Mouse (Mus musculus) yolk sac, embryonic 10.5 days (tissue): Measurements from ENCODE around the gene Olfr771.
"Not testable (repeated sequence)": the region's sequence is repeated elsewhere in the genome, so short reads cannot be mapped to it uniquely, and the experiment has no call there.

Source experiments
- DNase-seq: peaks from one replicate; pipeline ENCODE4 v3.0.0-alpha.2; 2017; ENCODE audit warnings: low spot score

Olfr771 gene

GRCm38 (mm10) chr10:129164651-129165050 is at the start of gene Olfr771:
Olfr771 (minus strand) TSS chr10:129164751.
- DNase-seq: no peak

- DNase-seq: not testable (repeated sequence)
Measured at GRCm38 (mm10) chr10:129187319-129187718, 22.8 kb upstream of the Olfr771 start, which contains the start of gene Olfr773. Olfr773 (minus strand) TSS chr10:129187419.

- not testable (repeated sequence) for DNase-seq
Measured at GRCm38 (mm10) chr10:129177821-129178220, 13.3 kb upstream of the Olfr771 start, which contains the start of gene Olfr772. Olfr772 (minus strand) TSS chr10:129177921.

- no peak for DNase-seq
Measured at GRCm38 (mm10) chr10:129138898-129139297, 25.7 kb downstream of the Olfr771 start, which contains the start of gene Olfr770. Olfr770 (minus strand) TSS chr10:129138998.

GRCm38 (mm10) chr10:129117761-129118160 is 46.8 kb downstream of the Olfr771 start, which contains the start of gene Olfr769:
Olfr769 (minus strand) TSS chr10:129117861.
- no peak for DNase-seq

GRCm38 (mm10) chr10:129115146-129115545 is 49.4 kb downstream of the Olfr771 start:
- DNase-seq: no peak
